Mouse (Mus musculus): ENCODE results near the gene Scn1b. TPM values are rescaled to one million over a fixed set of nuclear protein-coding genes. Genes with fewer than 3 reads are reported as not detected.
A peak's percentile ranks its signal among the peaks of the same experiment; 100 is the strongest.

Gene Scn1b
- polyA plus RNA-seq, 1 experiment from 2014 or later, result 6.8 TPM

GRCm38 (mm10) chr7:31109796-31110195, 17.0 kb downstream of the Scn1b start:
- H3K27ac ChIP-seq (replicated peaks), result no peak overlapping the region
- H3K36me3 ChIP-seq, result no peaks in the 10 kb centered on the region
- H3K4me2 ChIP-seq, result no peak overlapping the region
- H3K4me1 ChIP-seq (replicated peaks), result no peaks in the 10 kb centered on the region; the same call in 1 of the 2 replicates
- H3K9me3 ChIP-seq, result no peaks in the 10 kb centered on the region
- 89% methylated on average over 5 of the region's 5 CpGs for WGBS
- no peak overlapping the region for H3K4me3 ChIP-seq
- ATAC-seq (ENCODE audit: low read depth), result no peak
- no peaks in the 10 kb centered on the region for H3K27me3 ChIP-seq
- no peak overlapping the region for H3K9ac ChIP-seq

- Histone ChIP-seq H3K4me3 (no peak overlapping the region), H3K9me3 (no peaks in the 10 kb centered on the region), H3K9ac (no peak overlapping the region), H3K27me3 (no peaks in the 10 kb centered on the region), H3K4me1 (replicated peaks) (no peaks in the 10 kb centered on the region; the same call in 1 of the 2 replicates), H3K27ac (replicated peaks) (no peak overlapping the region), H3K4me2 (no peak overlapping the region), H3K36me3 (no peaks in the 10 kb centered on the region)
- 34% methylated on average over 7 of the region's 7 CpGs for WGBS
- no peak for ATAC-seq (ENCODE audit: low read depth)
Measured at GRCm38 (mm10) chr7:31109091-31109490, 17.7 kb downstream of the Scn1b start.

- ATAC-seq (ENCODE audit: low read depth), result no peak
- H3K4me2 ChIP-seq, result no peak overlapping the region
- no peaks in the 10 kb centered on the region for H3K36me3 ChIP-seq
- no peaks in the 10 kb centered on the region for H3K27me3 ChIP-seq
- H3K27ac ChIP-seq (replicated peaks), result no peak overlapping the region
- H3K4me3 ChIP-seq, result no peak overlapping the region
- no peak overlapping the region for H3K9ac ChIP-seq
- no peaks in the 10 kb centered on the region; the same call in 1 of the 2 replicates for H3K4me1 ChIP-seq (replicated peaks)
- H3K9me3 ChIP-seq, result no peaks in the 10 kb centered on the region
- WGBS, result 90% methylated on average over 11 of the region's 11 CpGs
Measured at GRCm38 (mm10) chr7:31107781-31108180, 19.0 kb downstream of the Scn1b start.

GRCm38 (mm10) chr7:31106166-31106565, 20.6 kb downstream of the Scn1b start:
- Histone ChIP-seq H3K9me3 (no peaks in the 10 kb centered on the region), H3K27me3 (no peaks in the 10 kb centered on the region), H3K27ac (replicated peaks) (no peak overlapping the region), H3K36me3 (no peaks in the 10 kb centered on the region), H3K4me2 (no peak overlapping the region), H3K4me1 (replicated peaks) (no peaks in the 10 kb centered on the region; the same call in 1 of the 2 replicates), H3K9ac (no peak overlapping the region), H3K4me3 (no peak overlapping the region)
- no peak for ATAC-seq (ENCODE audit: low read depth)
- 57% methylated on average over 3 of the region's 3 CpGs for WGBS

GRCm38 (mm10) chr7:31105061-31105768, 21.6 kb downstream of the Scn1b start:
- Histone ChIP-seq H3K4me1 (replicated peaks) (no peaks in the 10 kb centered on the region; the same call in 1 of the 2 replicates), H3K36me3 (no peaks in the 10 kb centered on the region), H3K4me3 (no peak overlapping the region), H3K4me2 (no peak overlapping the region), H3K9ac (no peak overlapping the region), H3K9me3 (no peaks in the 10 kb centered on the region), H3K27ac (replicated peaks) (no peak overlapping the region), H3K27me3 (no peaks in the 10 kb centered on the region)
- no peak for ATAC-seq (ENCODE audit: low read depth)
- 70% methylated on average over 15 of the region's 15 CpGs for WGBS

GRCm38 (mm10) chr7:31100786-31101185, 26.0 kb downstream of the Scn1b start:
- no peaks in the 10 kb centered on the region for H3K27me3 ChIP-seq
- H3K27ac ChIP-seq (replicated peaks), result no peak overlapping the region
- H3K4me3 ChIP-seq, result no peak overlapping the region
- no peaks in the 10 kb centered on the region for H3K4me1 ChIP-seq (replicated peaks)
- no peak for ATAC-seq (ENCODE audit: low read depth)
- H3K4me2 ChIP-seq, result no peak overlapping the region
- no peaks in the 10 kb centered on the region for H3K9me3 ChIP-seq
- no peak overlapping the region for H3K9ac ChIP-seq
- no peaks in the 10 kb centered on the region for H3K36me3 ChIP-seq
- 85% methylated on average over 14 of the region's 14 CpGs for WGBS

GRCm38 (mm10) chr7:31099612-31099982, 27.2 kb downstream of the Scn1b start:
- ATAC-seq (ENCODE audit: low read depth), result no peak
- Histone ChIP-seq H3K36me3 (no peaks in the 10 kb centered on the region), H3K27me3 (no peaks in the 10 kb centered on the region), H3K4me3 (no peak overlapping the region), H3K4me2 (no peak overlapping the region), H3K4me1 (replicated peaks) (no peaks in the 10 kb centered on the region), H3K9me3 (no peaks in the 10 kb centered on the region), H3K9ac (no peak overlapping the region), H3K27ac (replicated peaks) (no peak overlapping the region)
- WGBS, result 94% methylated on average over 6 of the region's 6 CpGs

GRCm38 (mm10) chr7:31098697-31099611, 27.8 kb downstream of the Scn1b start:
- Histone ChIP-seq H3K27me3 (no peaks in the 10 kb centered on the region), H3K9me3 (no peaks in the 10 kb centered on the region), H3K4me3 (no peak overlapping the region), H3K27ac (replicated peaks) (no peak overlapping the region), H3K4me2 (no peak overlapping the region), H3K9ac (no peak overlapping the region), H3K4me1 (replicated peaks) (0 out of 2 replicates have a peak, but pooled peaks cover 2% of the 10 kb centered on the region), H3K36me3 (no peaks in the 10 kb centered on the region)
- ATAC-seq (ENCODE audit: low read depth), result no peak
- 79% methylated on average over 22 of the region's 22 CpGs for WGBS

GRCm38 (mm10) chr7:31097583-31098248, 29.1 kb downstream of the Scn1b start:
- Histone ChIP-seq H3K4me2 (peak overlapping the region; percentile 45), H3K9ac (peak overlapping the region; percentile 47; the same call in 1 of the 2 replicates), H3K9me3 (no peaks in the 10 kb centered on the region), H3K4me3 (peak overlapping the region; percentile 8; the same call in 1 of the 2 replicates), H3K36me3 (no peaks in the 10 kb centered on the region), H3K27ac (replicated peaks) (no peak overlapping the region), H3K27me3 (no peaks in the 10 kb centered on the region), H3K4me1 (replicated peaks) (0 out of 2 replicates have a peak, but pooled peaks cover 6% of the 10 kb centered on the region)
- peak; percentile 95 for ATAC-seq (ENCODE audit: low read depth)
- WGBS, result 45% methylated on average over 20 of the region's 20 CpGs

- H3K9me3 ChIP-seq, result no peaks in the 10 kb centered on the region
- WGBS, result 71% methylated on average over 9 of the region's 9 CpGs
- H3K36me3 ChIP-seq, result no peaks in the 10 kb centered on the region
- no peak overlapping the region for H3K4me2 ChIP-seq
- no peaks in the 10 kb centered on the region for H3K27me3 ChIP-seq
- no peak overlapping the region for H3K4me3 ChIP-seq
- ATAC-seq (ENCODE audit: low read depth), result no peak
- no peak overlapping the region for H3K27ac ChIP-seq (replicated peaks)
- H3K4me1 ChIP-seq (replicated peaks), result 0 out of 2 replicates have a peak, but pooled peaks cover 6% of the 10 kb centered on the region
- H3K9ac ChIP-seq, result no peak overlapping the region
Measured at GRCm38 (mm10) chr7:31096892-31097564, 29.8 kb downstream of the Scn1b start.

GRCm38 (mm10) chr7:31094774-31095501, 31.9 kb downstream of the Scn1b start:
- Histone ChIP-seq H3K27me3 (no peaks in the 10 kb centered on the region), H3K36me3 (no peaks in the 10 kb centered on the region), H3K27ac (replicated peaks) (no peak overlapping the region), H3K4me1 (replicated peaks) (0 out of 2 replicates have a peak, but pooled peaks cover 6% of the 10 kb centered on the region), H3K4me2 (no peak overlapping the region), H3K4me3 (no peak overlapping the region), H3K9ac (0 out of 2 replicates have a peak overlapping the region, but pooled peaks have one; percentile 26), H3K9me3 (no peaks in the 10 kb centered on the region)
- WGBS, result 33% methylated on average over 11 of the region's 12 CpGs
- ATAC-seq (ENCODE audit: low read depth), result no peak
